Mouse (Mus musculus): ENCODE data around the gene Dkc1. TPM values are rescaled to one million over a fixed set of nuclear protein-coding genes. Genes with fewer than 3 reads are reported as not detected.

Dkc1 gene
- 10 to 100 TPM; 31.4 to 42.4 (median 33.6) TPM for total RNA-seq (2022)

GRCm38 (mm10) chrX:75095369-75096162, at the start of gene Dkc1:
Gene Dkc1 (plus strand): TSS chrX:75095854.
- peak; percentile 89 to 90 for DNase-seq (ENCODE audit: low spot score in 2 of 2)

- no peak for DNase-seq (ENCODE audit: low spot score in 2 of 2)
Observed at GRCm38 (mm10) chrX:75045931-75046330, 49.7 kb upstream of the Dkc1 start.

GRCm38 (mm10) chrX:75046921-75047635, 48.6 kb upstream of the Dkc1 start:
- DNase-seq (ENCODE audit: low spot score in 2 of 2): no peak

- DNase-seq (ENCODE audit: low spot score in 2 of 2): no peak
Observed at GRCm38 (mm10) chrX:75056120-75056775, 39.4 kb upstream of the Dkc1 start.

- no peak for DNase-seq (ENCODE audit: low spot score in 2 of 2)
Observed at GRCm38 (mm10) chrX:75082351-75082750, 13.3 kb upstream of the Dkc1 start.

GRCm38 (mm10) chrX:75083982-75084773, 11.5 kb upstream of the Dkc1 start:
- DNase-seq (ENCODE audit: low spot score in 2 of 2): peak in 1 of 2 experiments; percentile 5

GRCm38 (mm10) chrX:75084774-75085508, 10.7 kb upstream of the Dkc1 start, which contains the start of gene Gab3:
Gene Gab3 (minus strand): TSS chrX:75085458.
- peak; percentile 6 to 11 for DNase-seq (ENCODE audit: low spot score in 2 of 2)

- no peak for DNase-seq (ENCODE audit: low spot score in 2 of 2)
Observed at GRCm38 (mm10) chrX:75085654-75086053, 10.0 kb upstream of the Dkc1 start.

- DNase-seq (ENCODE audit: low spot score in 2 of 2): no peak
Observed at GRCm38 (mm10) chrX:75096163-75096770, 613 bp downstream of the Dkc1 start.

GRCm38 (mm10) chrX:75098799-75099198, 3.1 kb downstream of the Dkc1 start:
- DNase-seq (ENCODE audit: low spot score in 2 of 2): no peak

- DNase-seq (ENCODE audit: low spot score in 2 of 2): no peak
Observed at GRCm38 (mm10) chrX:75102293-75102692, 6.6 kb downstream of the Dkc1 start.

GRCm38 (mm10) chrX:75115550-75115949, 19.9 kb downstream of the Dkc1 start:
- no peak for DNase-seq (ENCODE audit: low spot score in 2 of 2)

GRCm38 (mm10) chrX:75125606-75126005, 30.0 kb downstream of the Dkc1 start:
- no peak for DNase-seq (ENCODE audit: low spot score in 2 of 2)

- DNase-seq (ENCODE audit: low spot score in 2 of 2): no peak
Observed at GRCm38 (mm10) chrX:75126893-75127292, 31.2 kb downstream of the Dkc1 start.

GRCm38 (mm10) chrX:75128333-75128980, 32.8 kb downstream of the Dkc1 start:
- DNase-seq (ENCODE audit: low spot score in 2 of 2): peak in 1 of 2 experiments; percentile 4

- DNase-seq (ENCODE audit: low spot score in 2 of 2): no peak
Observed at GRCm38 (mm10) chrX:75129474-75129873, 33.8 kb downstream of the Dkc1 start.

- DNase-seq (ENCODE audit: low spot score in 2 of 2): peak; percentile 51 to 61
Observed at GRCm38 (mm10) chrX:75130467-75131160, 35.0 kb downstream of the Dkc1 start, which contains the start of gene Mpp1. Gene Mpp1 (minus strand): TSS chrX:75131016.

- DNase-seq (ENCODE audit: low spot score in 2 of 2): no peak
Observed at GRCm38 (mm10) chrX:75136938-75137337, 41.3 kb downstream of the Dkc1 start.

GRCm38 (mm10) chrX:75137729-75138128, 42.1 kb downstream of the Dkc1 start:
- no peak for DNase-seq (ENCODE audit: low spot score in 2 of 2)
